Mouse (Mus musculus): ENCODE measurements at regions not wholly inside any gene's neighbourhood (a gene's known extent, or its start where the extent isn't known, plus 50 kb on each side); places are given as distances from the start of the nearest gene placed in this dataset.

DNA sequence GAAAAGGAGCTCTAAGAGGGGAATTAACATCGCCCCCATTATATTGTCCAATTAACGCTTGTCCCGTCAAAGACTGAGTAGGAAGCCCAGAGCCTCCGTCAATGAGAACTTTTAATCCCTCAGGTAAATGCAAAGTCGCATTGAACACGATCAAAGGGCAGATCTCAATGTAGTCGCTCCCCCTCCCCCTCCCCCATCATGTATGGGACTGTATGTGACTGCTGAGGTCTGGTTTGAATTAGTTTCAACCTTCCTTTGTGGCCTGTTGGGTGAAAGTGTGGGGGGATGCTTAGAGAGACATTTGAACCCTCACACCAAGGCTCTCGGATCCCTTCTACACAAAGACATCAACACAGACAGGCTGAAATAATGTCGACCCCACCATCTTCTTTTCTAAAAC lies 187.9 kb downstream of the Mycn start:
- TF ChIP-seq CTCF (IDR thresholded peaks at IDR 0.05; ENCODE audit: borderline replicate concordance, extremely low read depth, insufficient read depth, insufficient read length) (no peak), POLR2A (IDR thresholded peaks at IDR 0.05; ENCODE audit: borderline replicate concordance, extremely low read depth, insufficient read depth, insufficient read length, poor library complexity, severe bottlenecking) (no peak)

All from brain, embryonic 14.5 days (tissue).